In genomic region chr6:111255215-111255614, GRCm38 (mm10) we compare ENCODE assay signal across 16 mouse cellular contexts.
A peak's percentile ranks its signal among the peaks of the same experiment; 100 is the strongest.
DNase-seq lines count a peak whose midpoint lies in the region; ATAC-seq and TF ChIP-seq lines count a peak whose summit lies in the region.
"Had no signal": no experiment of that assay in that cellular context is flagged by ENCODE, and none has a peak within 500 bp of the region (broad histone marks: within the 10 kb centered on the region; RNA-seq: fewer than 3 reads in every experiment).

No protein-coding gene starts in this region.

- no peaks in the 10 kb centered on the region for H3K4me1 ChIP-seq in forebrain, embryonic 14.5 days (ENCODE audit: control insufficient read depth, insufficient read depth, low read length)
- no peaks in the 10 kb centered on the region for H3K4me1 ChIP-seq in forebrain, embryonic 12.5 days
- no peaks in the 10 kb centered on the region for H3K4me1 ChIP-seq in hindbrain, postnatal 0 days (ENCODE audit: insufficient read depth, low read length)
- H3K4me1 ChIP-seq in hindbrain, embryonic 10.5 days (replicated peaks) = no peaks in the 10 kb centered on the region
- H3K4me1 ChIP-seq: heart, embryonic 10.5 days had no signal

- no peak for ATAC-seq in forebrain, embryonic 14.5 days
- no peak for ATAC-seq in forebrain, embryonic 12.5 days (ENCODE audit: low FRiP score)
- ATAC-seq in hindbrain, postnatal 0 days = no peak
- ATAC-seq: intestine, embryonic 16.5 days had no signal

- H3K9me3 ChIP-seq in forebrain, embryonic 14.5 days (replicated peaks; ENCODE audit: control insufficient read depth, low read length) = no peaks in the 10 kb centered on the region
- no peaks in the 10 kb centered on the region for H3K9me3 ChIP-seq in forebrain, embryonic 12.5 days
- H3K9me3 ChIP-seq in hindbrain, postnatal 0 days (ENCODE audit: low read length) = no peaks in the 10 kb centered on the region
- H3K9me3 ChIP-seq in hindbrain, embryonic 10.5 days = no peaks in the 10 kb centered on the region
- H3K9me3 ChIP-seq: heart, embryonic 10.5 days had no signal

- H3K27me3 ChIP-seq in forebrain, embryonic 14.5 days (replicated peaks; ENCODE audit: control insufficient read depth, insufficient read depth, low read length) = no peaks in the 10 kb centered on the region
- no peaks in the 10 kb centered on the region for H3K27me3 ChIP-seq in forebrain, embryonic 12.5 days
- no peaks in the 10 kb centered on the region for H3K27me3 ChIP-seq in hindbrain, postnatal 0 days (ENCODE audit: insufficient read depth, low read length)
- H3K27me3 ChIP-seq in hindbrain, embryonic 10.5 days (ENCODE audit: insufficient read depth, poor library complexity, severe bottlenecking) = no peaks in the 10 kb centered on the region
- H3K27me3 ChIP-seq: CH12.LX had no signal

- TF ChIP-seq CTCF in hindbrain, postnatal 0 days (IDR thresholded peaks at IDR 0.05; ENCODE audit: low read depth) = no peak

- no peaks in the 10 kb centered on the region for H3K36me3 ChIP-seq in forebrain, embryonic 14.5 days (ENCODE audit: control insufficient read depth, insufficient read depth, low read length)
- H3K36me3 ChIP-seq in forebrain, embryonic 12.5 days (replicated peaks) = no peaks in the 10 kb centered on the region
- no peaks in the 10 kb centered on the region for H3K36me3 ChIP-seq in hindbrain, postnatal 0 days (ENCODE audit: insufficient read depth, low read length)
- H3K36me3 ChIP-seq in hindbrain, embryonic 10.5 days = no peaks in the 10 kb centered on the region
- H3K36me3 ChIP-seq: heart, embryonic 10.5 days had no signal

- no peak overlapping the region for H3K27ac ChIP-seq in forebrain, embryonic 14.5 days (ENCODE audit: low read depth, low read length)
- no peak overlapping the region for H3K27ac ChIP-seq in forebrain, embryonic 12.5 days
- H3K27ac ChIP-seq in hindbrain, postnatal 0 days = no peak overlapping the region
- no peak overlapping the region for H3K27ac ChIP-seq in hindbrain, embryonic 10.5 days
- H3K27ac ChIP-seq: heart, embryonic 10.5 days; hindbrain, embryonic 14.5 days had no signal

- H3K4me2 ChIP-seq in forebrain, embryonic 14.5 days (ENCODE audit: low read length) = no peak overlapping the region
- no peak overlapping the region for H3K4me2 ChIP-seq in forebrain, embryonic 12.5 days
- no peak overlapping the region for H3K4me2 ChIP-seq in hindbrain, postnatal 0 days (ENCODE audit: low read depth, low read length)
- H3K4me2 ChIP-seq: hindbrain, embryonic 14.5 days had no signal

- WGBS in forebrain, embryonic 14.5 days = 61% methylated on average over 5 of the region's 5 CpGs
- 85% methylated on average over 5 of the region's 5 CpGs for WGBS in forebrain, embryonic 12.5 days
- 54% methylated on average over 5 of the region's 5 CpGs for WGBS in hindbrain, postnatal 0 days
- 89% methylated on average over 5 of the region's 5 CpGs for WGBS in hindbrain, embryonic 10.5 days

- H3K9ac ChIP-seq in forebrain, embryonic 14.5 days (ENCODE audit: low read length) = no peak overlapping the region
- no peak overlapping the region for H3K9ac ChIP-seq in forebrain, embryonic 12.5 days
- no peak overlapping the region for H3K9ac ChIP-seq in hindbrain, postnatal 0 days (replicated peaks; ENCODE audit: low read length)
- H3K9ac ChIP-seq: hindbrain, embryonic 14.5 days had no signal

- DNase-seq in forebrain, embryonic 14.5 days (ENCODE audit: low spot score) = peak; percentile 64
- DNase-seq in hindbrain, postnatal 0 days (ENCODE audit: low spot score) = peak; percentile 15
- no peak for DNase-seq in hindbrain, embryonic 10.5 days (ENCODE audit: low spot score)
- DNase-seq in kidney, postnatal 14 days = peak; percentile 8
- DNase-seq in kidney, postnatal 36 days = no peak
- no peak for DNase-seq in ovary, postnatal 14 days (ENCODE audit: low spot score)
- DNase-seq: adrenal gland, adult 2 months; adrenal gland, postnatal 25 days; cerebellum, adult 2 months; gastrocnemius, postnatal 36 days; heart, adult 11 months had no signal

- H3K4me3 ChIP-seq in forebrain, embryonic 14.5 days (ENCODE audit: low read depth, low read length) = no peak overlapping the region
- no peak overlapping the region for H3K4me3 ChIP-seq in forebrain, embryonic 12.5 days (replicated peaks)
- no peak overlapping the region for H3K4me3 ChIP-seq in hindbrain, postnatal 0 days (ENCODE audit: low read length)
- no peak overlapping the region for H3K4me3 ChIP-seq in hindbrain, embryonic 10.5 days
- H3K4me3 ChIP-seq: heart, embryonic 10.5 days had no signal

Comparison
In these comparisons a context has a peak if more than half of its experiments do, and no peak if none do; other contexts are left out.
1. DNase-seq: peak in forebrain, embryonic 14.5 days (single experiment), hindbrain, postnatal 0 days (single experiment) and kidney, postnatal 14 days (single experiment); none in hindbrain, embryonic 10.5 days (single experiment), kidney, postnatal 36 days (0 of 2) and ovary, postnatal 14 days (single experiment).